In genomic region chr4:155295996-155296395, GRCm38 (mm10) we compare ENCODE assay signal across 9 mouse cellular contexts. TPM values are rescaled to one million over a fixed set of nuclear protein-coding genes. Genes with fewer than 3 reads are reported as not detected.
DNase-seq lines count a peak whose midpoint lies in the region; ATAC-seq and TF ChIP-seq lines count a peak whose summit lies in the region.
"Had no signal": no experiment of that assay in that cellular context is flagged by ENCODE, and none has a peak within 500 bp of the region (broad histone marks: within the 10 kb centered on the region; RNA-seq: fewer than 3 reads in every experiment).

No protein-coding gene starts in this region.

- DNase-seq in cerebellum, postnatal 10 days, result peak; percentile 69 to 71
- peak; percentile 77 for DNase-seq in layer of hippocampus, adult 9-10 months (ENCODE audit: low spot score)
- peak; percentile 87 to 93 for DNase-seq in right cerebral cortex, postnatal 10 days (ENCODE audit: low spot score in 2 of 2)
- DNase-seq in Muller cell, postnatal 12 days (ENCODE audit: inconsistent ontology term), result no peak
- no peak for DNase-seq in embryo, embryonic 11 days
- no peak for DNase-seq in hindbrain, embryonic 10.5 days (ENCODE audit: low spot score)
- DNase-seq: thymus, adult 18-20 months had no signal

- no peak overlapping the region for H3K4me2 ChIP-seq in intestine, postnatal 0 days (replicated peaks; ENCODE audit: low read depth)
- H3K4me2 ChIP-seq in intestine, embryonic 16.5 days (ENCODE audit: low read depth, low read length), result no peak overlapping the region

- no peaks in the 10 kb centered on the region; the same call in 1 of the 2 replicates for H3K36me3 ChIP-seq in intestine, postnatal 0 days (ENCODE audit: control insufficient read depth, insufficient read depth)
- H3K36me3 ChIP-seq in intestine, embryonic 16.5 days (ENCODE audit: control insufficient read depth, insufficient read depth, low read length), result no peaks in the 10 kb centered on the region
- no peaks in the 10 kb centered on the region for H3K36me3 ChIP-seq in hindbrain, embryonic 10.5 days

- H3K27me3 ChIP-seq in intestine, postnatal 0 days (replicated peaks; ENCODE audit: control insufficient read depth, insufficient read depth, low read length), result no peaks in the 10 kb centered on the region
- H3K27me3 ChIP-seq in intestine, embryonic 16.5 days (replicated peaks; ENCODE audit: control insufficient read depth, insufficient read depth, low read length), result no peaks in the 10 kb centered on the region
- H3K27me3 ChIP-seq in hindbrain, embryonic 10.5 days (ENCODE audit: insufficient read depth, poor library complexity, severe bottlenecking), result no peaks in the 10 kb centered on the region

- H3K9me3 ChIP-seq in intestine, postnatal 0 days (ENCODE audit: control insufficient read depth), result no peaks in the 10 kb centered on the region
- H3K9me3 ChIP-seq in intestine, embryonic 16.5 days (ENCODE audit: control insufficient read depth, low read length), result no peaks in the 10 kb centered on the region
- H3K9me3 ChIP-seq in hindbrain, embryonic 10.5 days, result no peaks in the 10 kb centered on the region

- WGBS in intestine, postnatal 0 days, result 70% methylated on average over 4 of the region's 4 CpGs
- WGBS in intestine, embryonic 16.5 days, result 64% methylated on average over 4 of the region's 4 CpGs
- 82% methylated on average over 4 of the region's 4 CpGs for WGBS in hindbrain, embryonic 10.5 days

- no peak for ATAC-seq in intestine, postnatal 0 days
- no peak for ATAC-seq in intestine, embryonic 16.5 days

- H3K4me1 ChIP-seq in intestine, postnatal 0 days (replicated peaks; ENCODE audit: control insufficient read depth, insufficient read depth, low read length), result no peaks in the 10 kb centered on the region
- no peaks in the 10 kb centered on the region for H3K4me1 ChIP-seq in intestine, embryonic 16.5 days (ENCODE audit: control insufficient read depth, insufficient read depth, low read length)
- peaks cover 11% of the 10 kb centered on the region for H3K4me1 ChIP-seq in hindbrain, embryonic 10.5 days (replicated peaks)

- H3K27ac ChIP-seq in intestine, postnatal 0 days (ENCODE audit: low read depth, low read length), result no peak overlapping the region
- no peak overlapping the region for H3K27ac ChIP-seq in intestine, embryonic 16.5 days (ENCODE audit: low read length)
- no peak overlapping the region for H3K27ac ChIP-seq in hindbrain, embryonic 10.5 days

- no peak overlapping the region for H3K9ac ChIP-seq in intestine, postnatal 0 days (ENCODE audit: low read depth, low read length)
- no peak overlapping the region for H3K9ac ChIP-seq in intestine, embryonic 16.5 days (ENCODE audit: low read depth, low read length)

- H3K4me3 ChIP-seq in intestine, postnatal 0 days (ENCODE audit: low read depth, low read length), result no peak overlapping the region
- no peak overlapping the region for H3K4me3 ChIP-seq in intestine, embryonic 16.5 days (ENCODE audit: low read length)
- H3K4me3 ChIP-seq in hindbrain, embryonic 10.5 days, result no peak overlapping the region

- peak; percentile 41; the same call in 1 of the 2 replicates for TF ChIP-seq CTCF in intestine, postnatal 0 days (IDR thresholded peaks at IDR 0.05; ENCODE audit: low read depth)

RNA-seq across cellular contexts. Expression of gene Faap20, which starts 46.4 kb away (rescaled TPM):
- 54.6 and 57.8 TPM in 2 replicates for polyA plus RNA-seq in intestine, postnatal 0 days (2015; fragmentation: Nextera tagmentation; extraction: Ambion mirVana)
- polyA plus RNA-seq in intestine, embryonic 16.5 days (2015; fragmentation: Nextera tagmentation; extraction: Ambion mirVana), result 60.3 and 70.4 TPM in 2 replicates
- polyA plus RNA-seq in hindbrain, embryonic 10.5 days (2016; fragmentation: Nextera tagmentation; extraction: Ambion mirVana), result 115 and 118 TPM in 2 replicates

Comparison
In these comparisons a context has a peak if more than half of its experiments do, and no peak if none do; other contexts are left out.
1. DNase-seq: peak in cerebellum, postnatal 10 days (2 of 2), layer of hippocampus, adult 9-10 months (single experiment) and right cerebral cortex, postnatal 10 days (2 of 2); none in Muller cell, postnatal 12 days (single experiment), embryo, embryonic 11 days (single experiment) and hindbrain, embryonic 10.5 days (single experiment).